Mouse (Mus musculus): ENCODE results near the gene Clec3a.

Gene Clec3a

GRCm38 (mm10) chr8:114417786-114418185, at the start of gene Clec3a:
Gene Clec3a (plus strand): TSS chr8:114418086.
- in situ Hi-C loops (cut with MseI, MboI): no loop called here

GRCm38 (mm10) chr8:114369038-114369976, 48.6 kb upstream of the Clec3a start:
- in situ Hi-C loops (cut with MseI, MboI): loop anchor here in 1 of 2 experiments (5.0 to 25.0 kb wide), 2 partner anchors 287 to 707 kb away; no protein-coding TSS in a partner anchor

- in situ Hi-C loops (cut with MseI, MboI): loop anchor here (5.0 to 25.0 kb wide), 3 partner anchors 292 to 712 kb away; no protein-coding TSS in a partner anchor
Observed at GRCm38 (mm10) chr8:114374390-114374789, 43.5 kb upstream of the Clec3a start.

- in situ Hi-C loops (cut with MseI, MboI): no loop called here
Observed at GRCm38 (mm10) chr8:114384189-114384588, 33.7 kb upstream of the Clec3a start.

- in situ Hi-C loops (cut with MseI, MboI): no loop called here
Observed at GRCm38 (mm10) chr8:114387494-114387893, 30.4 kb upstream of the Clec3a start.

GRCm38 (mm10) chr8:114390465-114391254, 27.2 kb upstream of the Clec3a start:
- in situ Hi-C loops (cut with MseI, MboI): no loop called here

GRCm38 (mm10) chr8:114398326-114398725, 19.6 kb upstream of the Clec3a start:
- in situ Hi-C loops (cut with MseI, MboI): no loop called here

GRCm38 (mm10) chr8:114399273-114399672, 18.6 kb upstream of the Clec3a start:
- in situ Hi-C loops (cut with MseI, MboI): no loop called here

GRCm38 (mm10) chr8:114401679-114402078, 16.2 kb upstream of the Clec3a start:
- in situ Hi-C loops (cut with MseI, MboI): no loop called here

GRCm38 (mm10) chr8:114411421-114411820, 6.5 kb upstream of the Clec3a start:
- in situ Hi-C loops (cut with MseI, MboI): no loop called here

- in situ Hi-C loops (cut with MseI, MboI): no loop called here
Observed at GRCm38 (mm10) chr8:114418486-114418885, 600 bp downstream of the Clec3a start.

- in situ Hi-C loops (cut with MseI, MboI): no loop called here
Observed at GRCm38 (mm10) chr8:114418904-114419303, 1.0 kb downstream of the Clec3a start.

GRCm38 (mm10) chr8:114421544-114421943, 3.7 kb downstream of the Clec3a start:
- in situ Hi-C loops (cut with MseI, MboI): no loop called here

GRCm38 (mm10) chr8:114438236-114438635, 20.4 kb downstream of the Clec3a start:
- in situ Hi-C loops (cut with MseI, MboI): loop anchor here (10.0 kb wide), 2 partner anchors 353 to 363 kb away; no protein-coding TSS in a partner anchor

- in situ Hi-C loops (cut with MseI, MboI): loop anchor here (10.0 kb wide), 2 partner anchors 355 to 365 kb away; no protein-coding TSS in a partner anchor
Observed at GRCm38 (mm10) chr8:114439334-114440204, 21.7 kb downstream of the Clec3a start, which contains the start of gene Wwox. Gene Wwox (plus strand): TSS chr8:114439655.

- in situ Hi-C loops (cut with MseI, MboI): no loop called here
Observed at GRCm38 (mm10) chr8:114440205-114440589, 22.3 kb downstream of the Clec3a start.

- in situ Hi-C loops (cut with MseI, MboI): no loop called here
Observed at GRCm38 (mm10) chr8:114441616-114442015, 23.7 kb downstream of the Clec3a start.

- in situ Hi-C loops (cut with MseI, MboI): no loop called here
Observed at GRCm38 (mm10) chr8:114446884-114447283, 29.0 kb downstream of the Clec3a start.

GRCm38 (mm10) chr8:114452278-114452677, 34.4 kb downstream of the Clec3a start:
- in situ Hi-C loops (cut with MseI, MboI): loop anchor here (10.0 to 25.0 kb wide), 2 partner anchors 303 to 1260 kb away; partner anchors contain the start of gene Maf (in 1 of the 2)

GRCm38 (mm10) chr8:114452781-114453221, 34.9 kb downstream of the Clec3a start:
- in situ Hi-C loops (cut with MseI, MboI): loop anchor here (10.0 to 25.0 kb wide), 2 partner anchors 302 to 1260 kb away; partner anchors contain the start of gene Maf (in 1 of the 2)

- in situ Hi-C loops (cut with MseI, MboI): loop anchor here (10.0 to 25.0 kb wide), 2 partner anchors 299 to 1257 kb away; partner anchors contain the start of gene Maf (in 1 of the 2)
Observed at GRCm38 (mm10) chr8:114455302-114455701, 37.4 kb downstream of the Clec3a start.
